Mouse (Mus musculus) gastrocnemius, adult 2 months (tissue): Measurements from ENCODE around the gene Mmp17. TPM values are rescaled to one million over a fixed set of nuclear protein-coding genes. Genes with fewer than 3 reads are reported as not detected.

Experiments used
- DNase-seq: peaks from one replicate; pipeline ENCODE4 v3.0.0; 2022
- H3K27ac ChIP-seq: fragments of 200-600 bp; 2 replicates; pipeline ENCODE4 v1.8.1; 2022; ENCODE audit warnings: mild to moderate bottlenecking
- H3K4me3 ChIP-seq: fragments of 200-600 bp; 2 replicates; pipeline ENCODE4 v1.8.1; 2022; ENCODE audit warnings: mild to moderate bottlenecking, moderate library complexity
- CTCF ChIP-seq: fragments of 200-600 bp; IDR thresholded peaks from 2 replicates; pipeline ENCODE4 v1.8.1; 2022; ENCODE audit warnings: antibody characterized with exemption, mild to moderate bottlenecking, moderate library complexity
- intact Hi-C: fragments of 180-260 bp; cut with DNase I; formaldehyde crosslinking; loops from one replicate; pipeline ENCODE4 v1.15.1; 2025
- long read RNA-seq, 2 experiments: library from polyadenylated mRNA; stranded (forward); transcript quantifications; one replicate each; pipeline ENCODE4 v2.0.0; 2021
- total RNA-seq, 2 experiments: library from RNA; stranded (reverse); gene quantifications; 2 replicates each; pipeline ENCODE4 v1.2.3; 2021

The Mmp17 gene
- total RNA-seq: under 1 TPM; 0.26 to 0.39 TPM
- long read RNA-seq, experiment 1, full-length matches to known transcripts: 3 of 5 reads
- long read RNA-seq, experiment 1, partial matches to known transcripts: 0 of 5 reads
- long read RNA-seq, experiment 1, other reads (novel, unspliced or antisense): 2 of 5 reads
- long read RNA-seq, experiment 2, partial matches to known transcripts: 0 of 1 reads
- long read RNA-seq, experiment 2, other reads (novel, unspliced or antisense): 1 of 1 reads

DNA sequence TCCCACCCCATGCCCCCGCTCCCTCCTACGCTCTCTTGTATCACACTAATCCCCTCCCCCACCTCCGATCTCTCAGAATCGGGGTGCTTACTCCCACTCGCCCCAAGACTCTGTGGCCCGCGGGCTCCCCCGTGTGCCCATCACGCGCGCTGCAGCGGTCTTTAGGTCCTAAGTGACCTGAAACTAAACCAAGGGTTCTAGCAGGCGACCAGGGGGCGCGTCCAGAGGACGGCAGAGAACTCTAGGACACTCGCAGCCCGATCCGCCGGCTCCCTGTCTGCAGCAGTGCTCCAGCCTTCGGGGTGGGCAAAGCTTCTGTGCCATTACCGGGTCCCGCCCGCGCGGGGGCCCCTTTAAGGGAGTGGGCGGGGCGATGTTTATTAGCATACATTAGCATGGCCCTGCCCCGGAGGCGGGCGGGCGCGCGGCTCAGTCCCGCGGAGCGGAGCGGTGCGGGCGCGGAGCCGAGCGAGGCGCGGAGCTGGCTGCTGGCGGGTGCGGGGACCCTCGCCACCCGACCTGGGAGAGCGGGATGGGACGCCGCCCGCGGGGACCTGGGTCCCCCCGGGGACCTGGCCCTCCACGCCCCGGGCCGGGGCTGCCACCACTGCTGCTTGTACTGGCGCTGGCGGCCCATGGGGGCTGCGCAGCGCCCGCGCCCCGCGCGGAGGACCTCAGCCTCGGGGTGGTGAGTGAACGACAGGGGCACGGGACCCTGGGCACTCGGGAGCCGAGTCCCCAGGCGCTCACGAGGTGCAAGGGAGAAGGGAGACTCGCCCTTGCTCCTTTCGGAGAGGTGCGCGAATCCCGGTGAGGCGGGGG lies at the start of gene Mmp17:
Gene Mmp17, plus strand, starts transcription at position 409 of the 822 bp plus-strand sequence.
- Histone ChIP-seq H3K27ac (peak within 1 kb of the TSS; percentile 89), H3K4me3 (peak within 1 kb of the TSS; percentile 87)
- intact Hi-C loops: loop anchor here (2.0 kb wide), 2 partner anchors 83 to 195 kb away; partner anchors contain the start of gene Sfswap
- TF ChIP-seq CTCF: peak; percentile 81
- peak; percentile 90 for DNase-seq

DNA sequence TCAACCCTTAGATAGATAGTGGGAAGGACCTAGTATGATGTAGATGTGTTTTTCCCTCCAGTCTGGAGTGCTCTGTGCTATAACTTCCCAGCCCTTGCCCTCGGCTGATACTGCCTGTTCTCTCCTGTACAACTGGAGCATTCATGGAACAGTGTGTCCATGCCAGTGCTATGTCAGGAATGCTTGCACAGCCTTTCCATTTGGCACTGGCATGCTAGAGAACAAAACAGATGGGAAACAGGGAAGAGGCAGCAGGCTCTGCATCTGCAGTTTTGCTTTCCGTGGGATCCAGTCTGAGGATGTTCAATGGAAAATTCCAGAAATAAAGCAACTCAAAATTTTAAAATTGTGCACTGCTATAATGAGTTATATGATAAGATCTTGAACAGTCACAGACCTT lies 49.5 kb upstream of the Mmp17 start:
- no peak for TF ChIP-seq CTCF
- Histone ChIP-seq H3K27ac (peak overlapping the region; percentile 84), H3K4me3 (no peak overlapping the region; the same call in 1 of the 2 replicates)
- peak; percentile 62 for DNase-seq
- intact Hi-C loops: loop anchor here (10.0 kb wide), 1 partner anchor 190 kb away; the partner anchor contains the start of gene Nipsnap2

DNA sequence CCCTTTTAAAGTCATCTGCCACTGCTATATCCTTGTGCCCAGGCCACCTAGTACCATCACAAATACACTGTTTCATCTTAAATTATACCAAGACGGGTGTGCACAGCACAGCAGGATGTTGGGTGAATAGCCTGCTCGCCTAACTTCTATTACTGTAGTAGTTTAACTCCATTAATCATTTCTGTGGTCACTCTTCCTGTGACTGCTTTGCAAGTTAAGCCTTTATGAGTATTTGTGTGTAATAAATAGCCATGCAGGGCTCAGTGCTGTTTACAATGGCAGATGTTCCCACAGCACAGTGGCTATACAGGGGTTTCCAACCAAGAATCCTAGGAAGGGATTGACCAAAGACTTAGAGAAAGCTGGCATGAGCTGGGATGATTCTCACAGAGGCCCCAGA lies 48.9 kb upstream of the Mmp17 start:
- intact Hi-C loops: loop anchor here (10.0 kb wide), 1 partner anchor 190 kb away; the partner anchor contains the start of gene Nipsnap2
- Histone ChIP-seq H3K4me3 (no peak overlapping the region), H3K27ac (peak overlapping the region; percentile 84)
- DNase-seq: no peak
- no peak for TF ChIP-seq CTCF

DNA sequence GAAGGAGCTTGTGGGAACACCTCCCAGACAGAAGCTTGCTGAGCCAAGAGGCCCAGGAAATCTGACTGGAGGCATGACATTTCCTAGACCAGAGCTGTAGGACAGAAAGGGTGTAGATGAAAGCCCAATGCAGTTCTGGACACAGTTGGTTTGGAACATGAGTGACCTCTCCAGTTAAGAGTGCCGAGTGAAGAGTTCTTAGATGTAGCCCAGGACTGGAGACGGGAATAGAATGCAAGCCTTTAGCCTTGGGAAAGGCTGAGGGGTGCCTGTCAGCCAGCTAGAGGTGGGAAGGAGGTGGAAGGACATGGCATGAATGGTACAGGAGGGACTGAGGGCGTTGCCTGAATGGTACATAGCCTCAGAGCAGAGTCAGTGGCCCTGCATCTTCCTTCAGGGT lies 48.5 kb upstream of the Mmp17 start:
- Histone ChIP-seq H3K4me3 (no peak overlapping the region), H3K27ac (peak overlapping the region; percentile 84)
- no peak for TF ChIP-seq CTCF
- intact Hi-C loops: loop anchor here (10.0 kb wide), 1 partner anchor 189 kb away; the partner anchor contains the start of gene Nipsnap2
- no peak for DNase-seq

DNA sequence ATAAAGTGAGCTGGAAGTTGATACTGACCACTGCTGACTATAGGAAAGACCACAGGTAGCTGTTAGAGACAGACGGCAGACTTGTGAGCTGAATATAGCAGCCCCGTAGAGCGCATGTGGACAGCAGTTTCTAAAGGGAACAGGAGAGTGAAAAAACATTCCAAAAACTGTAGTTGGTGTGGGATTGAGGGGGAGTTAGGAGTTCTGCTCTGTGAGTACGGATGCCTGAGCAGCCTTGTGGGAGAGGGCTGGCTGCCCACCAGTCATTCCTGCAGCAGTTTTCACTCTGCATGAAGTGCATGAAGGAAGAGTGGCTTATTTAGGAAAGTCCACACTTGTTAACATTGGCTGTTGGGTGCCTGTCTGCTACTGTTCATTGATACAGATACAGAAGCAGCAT lies 45.1 kb upstream of the Mmp17 start:
- H3K4me3 ChIP-seq: no peak overlapping the region
- TF ChIP-seq CTCF: no peak
- H3K27ac ChIP-seq: no peak overlapping the region
- no peak for DNase-seq
- intact Hi-C loops: loop anchor here (10.0 kb wide), 1 partner anchor 186 kb away; the partner anchor contains the start of gene Nipsnap2

DNA sequence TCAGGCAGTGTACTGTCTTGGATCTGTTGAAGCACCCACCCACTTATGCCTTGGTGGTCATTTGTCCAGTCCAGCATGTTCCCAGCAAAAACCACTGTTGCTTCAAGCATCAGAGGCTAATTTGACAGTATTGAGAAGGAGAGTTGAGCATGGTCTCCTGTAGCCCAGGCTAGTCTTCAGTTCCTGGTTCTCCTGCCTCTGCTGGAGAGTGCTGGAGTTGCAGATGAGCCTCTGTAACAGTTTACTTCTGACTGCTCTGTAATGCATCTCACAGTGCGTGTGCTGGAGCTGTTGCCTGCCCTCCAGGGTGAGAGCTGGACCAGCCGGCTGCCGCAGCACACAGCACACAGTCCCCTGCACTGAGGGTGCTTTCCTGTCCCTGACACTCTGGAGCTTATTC lies 41.7 kb upstream of the Mmp17 start:
- H3K4me3 ChIP-seq: no peak overlapping the region
- no peak overlapping the region for H3K27ac ChIP-seq
- intact Hi-C loops: no loop called here
- no peak for DNase-seq
- TF ChIP-seq CTCF: peak; percentile 8; the same call in 1 of the 2 replicates

DNA sequence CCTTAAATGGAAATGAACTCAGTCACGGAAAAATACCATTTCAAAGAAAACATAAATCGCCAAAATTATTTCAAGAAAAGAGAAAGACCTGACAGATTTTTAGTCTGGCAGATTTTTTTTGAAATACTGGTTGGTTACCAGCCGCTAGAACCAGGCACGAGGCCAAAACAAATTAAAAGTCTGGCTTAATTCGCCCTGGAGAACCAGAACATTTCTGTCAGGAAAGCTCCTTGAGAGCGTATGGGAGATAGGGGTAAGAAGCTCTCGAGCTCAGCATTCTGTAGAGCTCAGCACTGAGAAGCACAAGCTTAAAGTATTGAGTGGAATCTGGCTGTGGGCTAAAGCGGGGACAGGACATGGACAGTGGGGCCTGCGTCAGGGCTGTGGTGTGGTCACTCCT lies 38.2 kb upstream of the Mmp17 start:
- intact Hi-C loops: no loop called here

DNA sequence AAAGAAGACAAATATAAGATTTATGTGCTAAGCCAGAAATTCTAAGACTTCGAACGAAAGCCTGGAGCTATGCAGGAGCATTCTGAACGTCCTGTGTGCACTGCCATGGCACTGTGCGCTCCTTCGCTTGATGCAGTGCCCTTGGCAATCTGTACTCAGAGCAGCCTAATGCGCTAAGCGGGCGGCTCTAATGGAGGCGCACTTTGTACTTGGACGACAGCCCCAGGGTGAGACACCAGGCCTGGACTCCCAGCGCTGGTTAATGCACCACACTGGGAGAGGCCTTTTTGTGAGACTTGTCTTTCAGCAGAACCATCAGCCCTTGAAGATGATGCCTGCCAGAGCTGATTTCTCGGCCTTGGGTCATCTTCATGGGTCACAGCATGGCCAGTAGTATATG lies 34.3 kb upstream of the Mmp17 start:
- H3K4me3 ChIP-seq: no peak overlapping the region
- H3K27ac ChIP-seq: no peak overlapping the region
- no peak for TF ChIP-seq CTCF
- intact Hi-C loops: no loop called here
- no peak for DNase-seq

More for the DNA sequence above, 38.2 kb upstream of the Mmp17 start:
- no peak for TF ChIP-seq CTCF
- H3K4me3 ChIP-seq: no peak overlapping the region
- H3K27ac ChIP-seq: no peak overlapping the region
- no peak for DNase-seq

DNA sequence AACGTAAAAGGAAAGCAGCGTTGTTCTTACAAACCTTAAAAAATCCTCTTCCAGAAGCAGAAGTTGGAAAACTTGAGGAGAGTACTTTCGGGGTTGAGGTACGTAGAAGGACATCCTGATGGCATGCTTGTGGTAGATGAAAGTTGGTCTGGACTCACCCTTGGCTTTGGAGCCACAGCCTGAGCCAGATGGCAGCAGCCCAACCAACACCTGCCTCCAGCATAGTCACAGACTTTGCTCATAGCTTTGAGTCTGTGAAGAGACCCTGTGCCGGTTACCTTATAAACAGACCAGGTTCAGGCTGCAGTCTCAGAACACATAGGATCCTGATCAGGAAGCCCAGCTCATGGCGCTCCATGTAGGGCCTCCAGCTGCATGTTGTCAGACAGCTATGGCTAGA lies 33.2 kb upstream of the Mmp17 start:
- no peak overlapping the region for H3K4me3 ChIP-seq
- no peak overlapping the region for H3K27ac ChIP-seq
- intact Hi-C loops: no loop called here
- DNase-seq: no peak
- TF ChIP-seq CTCF: no peak

DNA sequence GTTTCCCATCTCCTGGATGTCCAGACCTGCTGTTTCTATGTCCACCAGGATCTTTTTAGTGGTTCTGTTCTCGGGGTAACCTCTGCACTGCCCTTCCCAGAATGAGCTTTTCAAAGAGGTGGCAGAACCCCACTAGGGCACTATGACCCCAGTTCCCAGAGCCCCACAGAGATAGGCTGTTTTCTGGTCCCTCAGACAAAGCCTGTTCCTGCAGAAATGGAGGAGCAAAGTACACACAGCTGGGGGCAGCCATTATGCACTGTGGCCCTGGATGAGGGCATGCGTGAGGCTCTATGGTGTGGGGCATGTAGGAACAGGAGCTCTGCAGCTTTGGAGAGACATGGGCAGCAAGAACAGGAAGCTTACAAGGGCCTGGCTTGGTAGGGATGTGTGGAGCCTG lies 32.0 kb upstream of the Mmp17 start:
- intact Hi-C loops: no loop called here
- no peak overlapping the region for H3K27ac ChIP-seq
- no peak for DNase-seq
- TF ChIP-seq CTCF: no peak
- H3K4me3 ChIP-seq: no peak overlapping the region

DNA sequence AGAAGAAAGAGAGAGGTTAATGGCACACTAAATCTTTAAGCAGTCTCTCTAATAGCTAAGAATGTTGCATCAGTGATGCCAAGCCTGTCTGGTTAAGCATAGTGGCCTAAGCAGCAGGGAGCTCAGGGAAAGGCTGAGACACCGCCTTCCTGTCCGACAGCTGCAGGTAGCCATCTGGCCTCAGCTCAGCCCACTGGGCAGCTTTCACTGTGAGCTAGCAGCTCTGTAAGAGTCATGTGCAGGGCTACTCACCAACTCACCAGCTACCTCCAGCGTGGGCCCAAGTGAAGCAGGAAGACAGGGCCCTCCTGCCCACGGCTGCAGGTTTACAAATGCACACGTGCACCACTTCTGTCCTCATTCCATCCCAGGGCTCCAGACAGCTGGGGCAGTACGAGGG lies 30.3 kb upstream of the Mmp17 start:
- TF ChIP-seq CTCF: no peak
- intact Hi-C loops: no loop called here
- no peak for DNase-seq
- H3K4me3 ChIP-seq: no peak overlapping the region
- H3K27ac ChIP-seq: no peak overlapping the region

DNA sequence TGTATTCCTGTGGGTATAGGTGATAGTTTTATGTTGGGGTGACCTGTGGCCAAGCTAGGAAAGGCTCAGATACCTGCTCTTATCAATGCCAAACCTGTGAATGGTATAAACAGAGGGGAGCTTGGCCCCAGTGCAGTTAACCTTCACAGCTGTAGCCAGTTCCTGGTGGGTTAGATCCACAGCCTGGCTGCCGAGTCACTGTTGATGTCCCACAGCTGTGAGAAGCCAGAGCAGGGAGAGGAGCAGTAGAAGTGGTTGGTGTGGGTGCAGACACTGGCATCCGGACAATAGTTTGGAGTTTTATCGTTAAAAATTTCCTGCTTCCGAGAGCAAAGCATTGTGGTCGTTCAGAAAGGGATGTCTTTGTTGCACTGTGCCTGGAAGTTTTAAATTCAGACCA lies 25.4 kb upstream of the Mmp17 start:
- intact Hi-C loops: no loop called here
- no peak overlapping the region for H3K27ac ChIP-seq
- TF ChIP-seq CTCF: no peak
- no peak overlapping the region for H3K4me3 ChIP-seq
- no peak for DNase-seq

DNA sequence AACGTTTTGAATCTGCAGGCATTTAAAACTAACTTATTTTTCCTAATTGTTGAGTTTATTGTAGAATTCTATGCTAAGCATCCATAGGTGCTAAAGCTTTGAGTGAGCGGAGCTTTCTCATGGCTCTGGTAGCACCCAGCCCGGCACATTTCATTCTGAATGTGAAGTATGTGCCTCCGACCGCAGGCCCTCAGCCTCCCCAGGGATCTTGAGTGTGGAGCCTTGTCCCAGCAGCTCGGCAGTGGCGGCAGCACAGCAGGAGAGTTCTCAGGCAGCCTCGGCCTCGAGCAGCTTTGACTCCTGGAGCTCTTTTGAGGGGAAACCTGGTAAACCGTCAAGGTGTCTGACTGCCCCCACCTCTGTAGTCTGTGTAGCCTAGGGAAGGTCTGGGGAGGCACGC lies 24.7 kb upstream of the Mmp17 start:
- no peak for DNase-seq
- TF ChIP-seq CTCF: no peak
- Histone ChIP-seq H3K27ac (no peak overlapping the region), H3K4me3 (no peak overlapping the region)
- intact Hi-C loops: no loop called here

DNA sequence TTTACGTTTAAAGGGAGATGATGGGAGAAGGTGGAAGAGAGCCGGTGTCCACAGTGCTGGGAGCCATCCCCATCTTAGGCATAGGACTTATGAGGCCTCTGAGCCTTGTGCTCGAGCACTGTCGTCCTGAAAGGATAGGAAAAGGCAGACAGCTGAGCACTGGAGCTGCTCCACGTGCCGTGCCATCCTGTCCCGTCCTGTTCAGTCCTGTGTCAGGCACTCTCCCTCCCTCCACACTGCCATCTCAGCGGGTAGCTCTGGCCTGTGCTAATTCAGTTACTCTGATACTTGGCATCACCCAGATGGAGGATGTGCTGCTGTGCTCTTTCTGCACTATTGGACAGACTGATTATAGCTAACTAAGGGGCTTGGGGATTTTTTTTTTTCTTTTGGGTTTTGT lies 21.6 kb upstream of the Mmp17 start:
- TF ChIP-seq CTCF: no peak
- H3K4me3 ChIP-seq: no peak overlapping the region
- intact Hi-C loops: no loop called here
- DNase-seq: no peak
- H3K27ac ChIP-seq: no peak overlapping the region
